Mouse (Mus musculus) layer of hippocampus, postnatal 36 days (tissue): ENCODE data around the gene Traf3ip1. TPM values are rescaled to one million over a fixed set of nuclear protein-coding genes. Genes with fewer than 3 reads are reported as not detected.
"Not testable (repeated sequence)": the region's sequence is repeated elsewhere in the genome, so short reads cannot be mapped to it uniquely, and the experiment has no call there.

Source experiments
- DNase-seq, 2 experiments: peaks; one replicate each; pipeline ENCODE4 v3.0.0; 2022
- total RNA-seq, 2 experiments: library from RNA; stranded (reverse); gene quantifications; 2 replicates each; pipeline ENCODE4 v1.2.3; 2021

The Traf3ip1 gene
- total RNA-seq, 2 experiments from 2014 or later = 13.5 to 13.9 TPM

- no peak for DNase-seq
These were observed 28.3 kb upstream of the Traf3ip1 start for GRCm38 (mm10) chr1:91466186-91466585.

- no peak for DNase-seq
These were observed 24.5 kb upstream of the Traf3ip1 start for GRCm38 (mm10) chr1:91469888-91470419.

- not testable (repeated sequence) for DNase-seq
These were observed 16.3 kb upstream of the Traf3ip1 start for GRCm38 (mm10) chr1:91478145-91478544.

- DNase-seq = no peak
These were observed 15.5 kb upstream of the Traf3ip1 start for GRCm38 (mm10) chr1:91478958-91479357.

GRCm38 (mm10) chr1:91482616-91483211 lies 11.7 kb upstream of the Traf3ip1 start:
- DNase-seq = no peak

- peak; percentile 70 to 75 for DNase-seq
These were observed 11.0 kb upstream of the Traf3ip1 start for GRCm38 (mm10) chr1:91483304-91484010.

GRCm38 (mm10) chr1:91484011-91484346 lies 10.5 kb upstream of the Traf3ip1 start:
- DNase-seq = no peak

- DNase-seq = no peak
These were observed 9.0 kb upstream of the Traf3ip1 start for GRCm38 (mm10) chr1:91485422-91485821.

- no peak for DNase-seq
These were observed 8.3 kb upstream of the Traf3ip1 start for GRCm38 (mm10) chr1:91486165-91486564.

- no peak for DNase-seq
These were observed 4.1 kb upstream of the Traf3ip1 start for GRCm38 (mm10) chr1:91490322-91490721.

- DNase-seq = no peak
These were observed 1.7 kb upstream of the Traf3ip1 start for GRCm38 (mm10) chr1:91492740-91493139.

GRCm38 (mm10) chr1:91493938-91494337 lies 509 bp upstream of the Traf3ip1 start:
- DNase-seq = no peak

GRCm38 (mm10) chr1:91495321-91495720 lies 874 bp downstream of the Traf3ip1 start:
- no peak for DNase-seq

GRCm38 (mm10) chr1:91498579-91498978 lies 4.1 kb downstream of the Traf3ip1 start:
- DNase-seq = no peak

GRCm38 (mm10) chr1:91504615-91505014 lies 10.2 kb downstream of the Traf3ip1 start:
- no peak for DNase-seq

- DNase-seq = no peak
These were observed 20.5 kb downstream of the Traf3ip1 start for GRCm38 (mm10) chr1:91514916-91515315.

- no peak for DNase-seq
These were observed 21.2 kb downstream of the Traf3ip1 start for GRCm38 (mm10) chr1:91515642-91516041.

- DNase-seq = peak; percentile 38 to 49
These were observed 29.3 kb downstream of the Traf3ip1 start for GRCm38 (mm10) chr1:91523759-91524158.

GRCm38 (mm10) chr1:91525838-91526237 lies 31.4 kb downstream of the Traf3ip1 start:
- DNase-seq = no peak

- no peak for DNase-seq
These were observed 35.7 kb downstream of the Traf3ip1 start for GRCm38 (mm10) chr1:91530166-91530565.

GRCm38 (mm10) chr1:91532243-91532642 lies 37.8 kb downstream of the Traf3ip1 start:
- DNase-seq = no peak

- DNase-seq = no peak
These were observed 38.4 kb downstream of the Traf3ip1 start for GRCm38 (mm10) chr1:91532892-91533291.

GRCm38 (mm10) chr1:91533483-91533882 lies 39.0 kb downstream of the Traf3ip1 start:
- no peak for DNase-seq
